Mouse (Mus musculus) gonadal fat pad, adult 2 months (tissue): ENCODE data around the gene D130052B06Rik. TPM values are rescaled to one million over a fixed set of nuclear protein-coding genes. Genes with fewer than 3 reads are reported as not detected.

Source experiments
- DNase-seq: peaks from one replicate; pipeline ENCODE4 v3.0.0-alpha.2; 2012; ENCODE audit warnings: low read depth
- polyA plus RNA-seq: library from polyadenylated mRNA; depleted of rRNA; stranded (reverse); fragments of >200 nt; gene quantifications from 2 replicates; pipeline ENCODE4 v1.2.3, GENCODE M21; 2012; rRNA removed

The D130052B06Rik gene
- polyA plus RNA-seq, 1 experiment = 0.49 TPM

DNA sequence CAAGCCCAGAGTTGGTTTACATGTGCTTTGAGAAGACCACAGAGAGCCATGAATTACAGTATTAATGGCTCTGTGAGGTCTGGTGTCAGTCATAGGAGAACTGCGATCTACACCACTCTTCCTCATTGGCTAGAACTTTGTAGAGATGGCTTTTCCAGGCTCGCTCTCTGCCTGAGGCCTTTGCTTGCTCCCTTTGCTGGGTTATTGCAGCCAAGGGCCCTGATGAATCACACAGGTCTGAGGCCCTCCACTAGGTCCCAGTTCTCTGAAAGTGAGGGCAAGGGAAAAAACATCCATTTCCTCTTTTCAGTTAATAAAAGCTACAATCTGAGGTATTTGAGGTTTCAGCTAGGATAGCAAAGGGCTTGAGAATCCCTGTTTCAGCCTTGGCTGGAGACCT is 64.5 kb downstream of the D130052B06Rik start:
- DNase-seq = no peak

DNA sequence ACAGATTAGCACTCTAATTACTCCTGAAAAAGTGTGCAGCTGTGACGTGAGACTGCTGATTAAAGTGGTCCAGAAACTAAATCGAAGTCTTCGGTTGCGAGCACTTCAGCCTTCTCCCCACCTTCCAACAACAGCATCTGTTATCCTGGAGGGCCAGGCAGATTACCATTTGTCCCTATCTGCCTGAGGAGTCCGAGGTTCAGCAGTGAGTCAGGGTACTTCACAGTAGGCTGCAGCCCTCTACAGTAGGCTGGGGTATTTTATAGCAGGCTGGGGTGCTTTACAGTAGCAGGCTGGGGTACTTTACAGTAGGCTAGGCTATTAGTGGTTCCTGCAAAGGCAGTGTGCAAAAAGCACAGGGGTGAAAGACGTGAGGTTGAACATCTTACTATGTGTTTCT is 69.3 kb downstream of the D130052B06Rik start:
- DNase-seq = no peak

DNA sequence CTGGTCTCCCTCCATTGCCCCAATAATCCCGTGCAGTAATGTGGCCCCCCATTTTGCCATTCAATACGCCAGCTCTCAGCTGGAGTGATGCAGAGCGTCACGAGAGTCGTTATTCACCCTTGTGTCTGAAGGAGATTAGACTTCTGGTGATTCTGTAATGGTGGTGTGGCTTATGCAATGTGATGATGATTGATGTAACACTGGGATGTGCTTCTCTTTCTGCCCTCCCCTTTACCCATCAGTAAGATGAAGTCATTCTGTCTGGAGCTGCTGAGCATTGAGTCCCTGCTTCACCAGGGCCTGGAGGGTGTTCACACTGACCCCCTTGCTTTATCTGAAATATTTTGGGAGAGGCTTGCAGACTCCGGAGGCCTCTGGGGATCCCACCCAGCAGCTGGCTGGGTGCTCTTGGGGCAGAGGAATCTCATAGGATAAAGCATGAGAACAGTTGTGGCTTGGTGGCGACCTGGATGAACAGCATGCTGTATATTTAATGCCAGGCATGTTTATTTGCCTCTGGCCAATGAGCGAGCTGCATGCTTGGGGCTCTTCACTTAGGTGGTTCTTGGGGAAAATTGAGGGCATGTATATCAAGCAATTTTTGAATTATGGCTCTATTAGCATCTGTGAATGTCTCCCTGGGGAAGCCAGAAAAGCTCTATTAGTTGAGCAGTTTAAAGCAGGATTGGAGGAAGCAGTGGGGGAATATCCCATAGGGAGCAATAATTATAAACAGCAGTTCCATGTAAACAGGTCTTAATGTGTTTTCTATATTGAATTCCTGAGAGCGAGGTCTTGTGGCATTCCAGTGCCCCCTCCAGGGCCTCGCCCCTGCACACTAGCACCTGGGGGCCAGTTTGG is 71.2 kb downstream of the D130052B06Rik start:
- DNase-seq = no peak

Other genes starting within 250 kb of the D130052B06Rik start
- gene Ranbp17, start 85.6 kb upstream of the D130052B06Rik start, polyA plus RNA-seq = 1.1 and 1.3 TPM in 2 replicates
- gene Gabrp, start 20.3 kb upstream of the D130052B06Rik start, polyA plus RNA-seq = 0.19 and 1.2 TPM in 2 replicates